Mouse (Mus musculus) thymus, postnatal 4 days (tissue): ENCODE measurements around the gene Pidd1.

Source experiments
- DNase-seq: peaks from one replicate; pipeline ENCODE4 v3.0.0; 2021

Gene Pidd1

DNA sequence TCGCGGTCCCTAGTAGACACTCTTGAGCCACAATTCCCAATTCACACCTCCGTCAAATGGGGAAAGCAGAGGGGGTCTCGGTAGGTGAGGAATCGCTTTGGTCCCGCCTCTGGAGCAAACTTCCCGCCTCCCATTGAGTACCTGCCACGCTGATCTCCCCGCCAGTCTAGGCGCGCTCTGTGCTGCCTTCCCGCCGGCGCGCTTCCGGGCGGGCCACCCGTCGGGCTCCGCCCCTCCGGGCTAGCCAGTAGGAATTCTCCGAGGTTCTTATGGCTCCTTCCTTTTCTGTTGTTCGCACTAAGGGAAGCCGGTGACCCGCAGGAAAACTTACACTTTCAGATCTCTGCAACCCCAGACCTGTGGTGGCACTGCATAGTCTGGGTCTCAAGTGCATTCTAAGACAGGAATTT, at the start of gene Pidd1:
Gene Pidd1, minus strand, starts transcription at position 198 of the 410 bp plus-strand sequence.
- peak; percentile 74 for DNase-seq

DNA sequence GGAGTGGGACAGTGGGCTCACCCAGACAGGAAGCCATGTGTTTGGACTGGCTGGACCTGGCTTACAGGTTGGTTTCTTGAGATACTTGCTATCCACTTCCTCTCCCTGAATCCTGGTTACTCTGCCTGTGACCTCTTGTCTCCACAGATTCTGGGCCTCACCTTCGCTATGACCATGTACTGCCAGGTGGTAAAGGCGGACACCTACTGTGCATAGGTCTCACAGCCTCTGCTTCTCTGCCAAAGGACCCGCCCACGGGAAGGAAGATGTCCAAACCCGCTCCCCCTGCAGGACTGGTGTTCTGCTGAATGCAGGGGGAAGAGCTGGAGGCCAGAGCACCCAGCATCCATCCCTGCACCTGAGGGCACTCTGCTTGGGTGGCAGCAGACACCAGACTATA, 48.9 kb upstream of the Pidd1 start:
- no peak for DNase-seq

DNA sequence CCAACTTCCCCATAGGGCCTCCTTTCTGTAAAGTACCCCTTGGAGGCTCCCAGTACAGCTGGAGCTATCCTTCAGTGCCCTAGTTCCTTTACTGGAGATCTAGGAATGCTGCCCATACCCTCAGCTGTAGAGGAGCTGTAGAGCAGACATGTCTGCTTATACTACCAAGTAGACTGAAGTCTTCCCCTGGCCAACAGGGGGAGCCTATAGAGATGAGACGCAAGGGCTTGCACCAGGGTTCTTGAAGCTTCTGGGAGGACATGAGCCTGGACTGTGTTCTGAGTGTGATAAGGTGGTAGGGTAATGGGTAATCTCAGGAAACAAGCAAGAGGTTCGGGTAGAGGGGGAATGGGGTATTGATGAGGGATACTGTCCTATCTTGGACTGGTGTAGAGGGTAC, 47.3 kb upstream of the Pidd1 start:
- peak; percentile 57 for DNase-seq

DNA sequence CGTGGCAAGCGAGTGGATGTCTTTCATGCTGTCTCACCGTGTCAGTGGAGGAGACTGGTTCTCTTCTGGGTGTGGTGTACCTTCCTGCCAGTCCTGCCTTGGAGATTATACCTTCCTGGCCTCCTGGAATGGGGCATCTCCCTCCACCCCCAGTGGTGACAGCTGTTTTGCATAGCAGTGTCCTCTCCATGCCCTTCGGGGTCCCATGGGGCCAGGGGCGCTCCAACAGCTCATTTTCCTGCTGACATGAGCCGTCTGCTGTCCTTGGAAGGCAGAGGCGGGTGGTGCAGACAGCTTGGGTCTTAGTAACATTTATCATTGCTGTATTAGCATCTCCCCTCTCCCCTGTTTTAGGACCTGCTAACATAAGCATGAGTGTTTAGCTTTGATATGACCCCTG, 43.3 kb upstream of the Pidd1 start:
- DNase-seq, result no peak

DNA sequence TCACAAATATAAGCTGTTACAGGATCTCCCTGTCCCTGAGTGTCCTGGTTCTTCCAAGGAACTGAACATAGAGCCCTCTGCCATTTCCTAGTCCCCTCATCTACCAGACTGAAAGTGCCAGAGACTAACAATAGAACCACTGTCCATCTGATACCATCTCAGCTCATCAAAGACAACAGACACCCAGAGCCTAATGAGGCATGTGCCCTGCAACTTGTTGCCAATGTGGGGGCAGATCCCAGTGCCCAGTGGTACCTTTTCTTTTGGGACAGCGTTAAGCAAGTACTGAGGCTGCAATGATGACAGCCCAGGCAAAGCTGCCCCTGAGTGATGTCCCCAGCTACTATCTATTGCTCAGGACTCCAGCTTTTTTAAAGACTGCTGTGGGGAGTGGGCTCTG, 42.4 kb upstream of the Pidd1 start:
- no peak for DNase-seq

DNA sequence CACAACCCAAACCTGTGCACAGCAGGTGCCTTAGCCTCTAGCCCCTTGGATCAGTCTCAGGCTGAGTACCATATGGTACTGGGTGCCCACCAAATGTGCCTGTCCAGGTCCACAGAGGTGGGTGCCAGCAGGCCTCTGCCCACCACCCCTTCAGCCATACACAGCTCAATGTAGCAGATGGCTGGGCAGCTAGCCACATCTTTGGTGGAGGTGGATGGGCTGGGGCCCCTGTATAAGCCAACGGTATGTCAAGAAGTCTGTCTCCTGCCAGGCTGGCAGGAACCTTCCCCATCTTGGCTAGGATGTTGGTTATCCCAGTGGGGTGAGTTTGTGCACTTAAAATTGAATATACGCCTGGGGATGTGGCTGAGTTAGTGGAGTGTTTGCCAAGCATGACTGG, 41.8 kb upstream of the Pidd1 start:
- no peak for DNase-seq

DNA sequence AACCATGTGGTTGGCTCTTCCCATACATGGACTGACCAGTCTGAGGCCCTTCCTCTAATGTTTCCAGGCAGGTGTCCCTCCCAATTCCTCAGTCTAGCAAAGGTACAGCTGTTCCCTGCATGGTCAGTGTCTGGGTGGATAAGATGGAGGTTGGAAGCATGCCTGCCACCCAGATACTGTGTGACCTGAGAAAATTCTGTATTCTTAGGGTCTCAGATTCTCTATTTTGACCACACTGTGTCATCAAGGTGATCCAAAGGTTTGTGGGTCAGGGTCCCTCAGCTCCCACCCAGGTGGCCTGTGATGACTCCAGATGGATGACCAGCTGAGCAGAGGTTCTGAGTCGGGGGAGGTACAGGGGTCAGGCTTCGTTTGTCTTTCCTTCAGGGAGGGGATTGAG, 41.4 kb upstream of the Pidd1 start:
- DNase-seq, result no peak

DNA sequence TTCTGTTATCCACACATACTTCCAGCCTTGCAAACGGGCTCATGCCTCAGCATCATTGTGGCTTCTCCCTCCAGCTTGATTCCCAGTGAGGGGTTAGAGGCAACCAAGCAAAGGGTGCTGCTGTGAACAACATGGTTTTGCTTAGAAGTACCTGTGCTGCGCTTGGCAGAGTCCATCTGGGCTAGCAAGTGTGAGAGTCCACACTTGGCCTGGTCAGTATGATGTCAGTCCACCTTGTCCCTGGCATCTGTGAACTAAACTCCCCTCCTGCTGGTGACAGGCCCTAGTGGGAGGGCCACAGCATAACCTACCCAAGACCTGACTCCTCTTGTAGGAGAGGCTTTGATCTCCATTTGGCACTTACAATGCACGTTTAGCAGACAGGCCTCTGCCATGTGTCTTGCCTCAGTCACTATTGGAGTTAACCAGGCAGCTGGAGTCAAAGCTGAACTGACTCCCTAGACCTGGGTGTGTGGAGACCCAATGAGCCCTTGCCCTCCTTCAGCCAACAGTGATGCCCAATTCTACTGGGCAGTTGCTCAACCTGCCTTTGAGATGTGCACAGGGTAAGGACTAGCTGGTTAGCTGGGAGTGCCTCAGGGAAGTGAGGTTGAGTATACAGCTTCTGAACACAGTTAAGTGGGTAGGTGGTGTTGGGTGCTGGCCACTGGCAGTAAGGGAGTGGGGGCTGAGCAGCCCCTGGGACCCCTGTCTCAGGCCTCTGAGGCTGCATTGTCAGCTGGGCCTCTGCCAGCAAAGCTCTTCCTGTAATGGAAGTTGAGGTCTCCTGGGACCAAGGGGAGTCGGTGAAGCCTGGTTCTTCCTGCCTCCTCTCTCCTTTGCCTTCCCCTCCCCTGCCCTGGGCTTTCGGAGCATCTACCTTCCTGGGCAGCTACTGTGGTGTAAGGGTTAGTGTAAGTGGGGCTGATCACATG, 40.6 kb upstream of the Pidd1 start:
- no peak for DNase-seq

DNA sequence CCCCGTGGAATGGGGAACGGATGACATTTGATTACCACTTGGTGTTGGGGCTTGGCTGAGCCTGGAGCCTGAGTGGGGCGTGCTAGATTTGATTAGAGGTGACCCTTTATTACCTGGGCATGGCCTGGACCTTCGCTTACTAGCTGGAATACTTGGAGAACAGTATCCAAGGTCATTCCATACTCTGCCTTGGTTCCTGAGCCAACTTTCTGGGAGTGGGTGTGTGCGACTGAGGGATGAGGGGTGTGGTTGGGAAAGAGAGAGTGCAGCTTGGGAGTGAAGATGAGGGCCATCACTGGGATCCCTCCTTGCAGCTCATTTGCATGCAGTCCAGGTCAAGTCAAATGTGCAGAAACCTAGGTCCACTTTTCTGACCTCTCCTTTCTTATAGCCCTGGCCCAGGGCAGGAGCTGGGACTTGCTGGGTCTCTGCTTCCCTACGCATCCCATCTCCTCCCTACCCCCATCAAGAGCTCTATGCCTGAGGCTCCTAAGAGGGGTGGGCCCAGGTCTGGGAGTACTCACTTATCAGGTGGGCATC, 39.4 kb upstream of the Pidd1 start:
- no peak for DNase-seq

DNA sequence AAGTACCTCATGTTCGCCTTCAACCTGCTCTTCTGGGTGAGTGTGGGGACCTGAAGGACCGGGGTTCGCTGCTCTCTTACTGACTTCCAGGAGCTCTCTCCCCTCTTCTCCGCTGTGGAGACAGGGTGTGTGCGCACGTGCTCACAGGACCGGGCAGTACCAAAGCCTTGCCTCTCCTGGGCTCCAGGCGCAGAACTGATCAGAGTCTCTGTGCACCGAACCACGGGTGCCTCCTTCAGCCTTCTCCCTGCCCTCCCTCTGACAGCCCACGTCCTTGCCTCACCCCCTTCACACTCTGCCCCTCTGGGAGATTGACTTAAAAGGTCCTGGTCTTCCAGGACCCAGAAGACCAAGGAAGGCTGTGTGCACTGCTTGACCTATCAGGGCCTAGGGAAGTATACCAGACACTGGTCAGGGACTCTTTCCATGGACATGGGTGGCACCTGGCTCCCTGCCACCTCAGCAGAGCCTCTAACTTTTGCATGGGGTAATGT, 38.8 kb upstream of the Pidd1 start:
- no peak for DNase-seq

DNA sequence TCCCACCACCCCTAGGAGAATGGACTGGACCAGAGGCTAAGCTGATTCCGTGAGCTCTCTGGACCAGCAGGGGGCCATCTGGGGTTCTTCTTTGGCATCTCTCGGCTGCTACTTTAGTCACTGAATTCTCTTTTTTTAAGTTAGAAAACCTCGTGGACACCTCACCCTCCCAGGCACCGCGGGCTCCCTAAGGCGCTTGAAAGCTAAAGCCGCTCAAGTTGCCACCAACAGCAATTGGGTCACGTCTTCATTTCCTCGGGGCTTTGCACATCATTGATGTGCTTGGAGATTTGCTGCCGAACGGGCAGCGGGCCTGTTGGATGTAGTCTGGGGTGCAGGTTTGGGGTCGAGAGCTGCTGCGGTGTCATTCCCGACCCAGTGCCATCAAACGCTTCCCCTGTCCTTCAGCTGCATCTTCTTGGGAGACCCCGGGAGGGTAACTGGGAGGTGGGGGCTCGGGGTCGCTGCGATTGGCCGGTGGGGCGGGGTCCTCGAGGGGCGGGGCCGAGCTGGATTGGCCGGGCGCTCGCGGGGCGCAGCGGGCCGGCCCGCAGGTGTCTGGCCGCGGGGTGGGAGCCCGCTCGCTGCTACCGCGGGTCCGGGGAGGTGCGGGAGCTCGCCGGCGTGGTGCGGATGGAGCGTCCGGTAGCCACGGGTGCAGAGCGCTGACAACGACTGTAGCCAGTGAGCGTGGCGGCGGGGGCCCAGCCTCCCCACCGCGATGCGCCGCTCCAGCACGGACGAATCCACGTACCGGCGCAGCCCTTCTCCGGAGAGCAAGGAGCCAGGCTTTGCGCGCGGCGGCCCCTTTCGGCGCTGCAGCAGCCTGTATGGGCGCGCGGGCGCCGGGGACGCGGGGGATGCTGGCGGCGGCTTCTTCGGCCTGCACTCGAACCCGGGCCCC, 37.9 kb upstream of the Pidd1 start:
- peak; percentile 67 for DNase-seq

DNA sequence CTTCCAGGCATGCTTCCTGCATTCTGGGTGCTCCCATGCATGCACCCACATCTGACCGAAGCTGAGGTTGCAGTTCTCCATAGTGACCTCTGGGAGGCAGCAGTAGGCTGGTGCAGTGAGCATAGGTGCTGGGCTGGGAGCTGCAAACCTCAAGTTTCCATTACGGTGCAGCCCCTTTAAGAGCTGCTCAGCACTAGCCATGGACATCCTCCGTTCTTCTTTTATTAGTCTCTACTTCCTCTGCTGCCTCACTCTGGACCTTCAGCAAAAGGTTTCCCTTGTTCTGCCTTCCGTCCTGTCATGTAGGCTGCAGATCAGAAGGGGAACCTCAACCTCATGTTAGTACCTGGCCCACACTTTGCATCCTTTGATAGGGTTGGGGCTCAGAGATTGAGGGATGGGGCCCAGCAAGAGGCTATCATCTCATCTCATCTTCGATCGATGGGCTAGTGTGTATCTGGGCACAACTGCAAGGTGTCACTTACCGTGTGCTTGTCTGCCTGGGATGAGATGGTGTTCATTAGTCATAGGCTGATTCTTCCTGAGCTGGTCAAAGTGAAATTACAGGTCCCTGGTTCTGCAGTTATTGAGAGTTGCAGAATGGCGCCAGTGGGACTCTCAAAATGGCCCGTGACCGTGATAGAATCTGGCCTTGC, 37.1 kb upstream of the Pidd1 start:
- DNase-seq, result peak; percentile 73

DNA sequence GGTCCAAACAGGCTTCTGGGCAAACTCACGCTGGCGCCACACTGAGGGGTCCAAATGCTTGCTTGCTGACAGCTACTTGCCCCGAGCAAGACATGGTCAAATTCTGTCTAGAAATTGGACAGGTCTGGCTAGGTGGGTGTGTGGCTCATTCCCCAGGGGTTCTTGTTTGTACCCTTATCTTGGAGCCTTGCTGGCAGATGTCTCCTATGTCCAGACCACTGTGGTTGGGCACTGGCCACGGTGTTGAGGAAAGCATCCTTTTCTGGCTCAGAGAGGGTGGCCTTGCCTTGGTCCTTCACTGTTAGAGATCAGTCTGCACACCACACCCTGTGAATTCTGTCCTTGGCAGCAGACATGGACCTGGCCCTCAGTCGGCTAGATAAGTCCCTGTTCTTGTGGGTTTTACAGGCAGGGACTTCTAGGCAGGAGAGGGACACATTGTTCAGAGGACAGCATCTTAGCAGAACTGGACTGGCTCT, 34.5 kb upstream of the Pidd1 start:
- no peak for DNase-seq

DNA sequence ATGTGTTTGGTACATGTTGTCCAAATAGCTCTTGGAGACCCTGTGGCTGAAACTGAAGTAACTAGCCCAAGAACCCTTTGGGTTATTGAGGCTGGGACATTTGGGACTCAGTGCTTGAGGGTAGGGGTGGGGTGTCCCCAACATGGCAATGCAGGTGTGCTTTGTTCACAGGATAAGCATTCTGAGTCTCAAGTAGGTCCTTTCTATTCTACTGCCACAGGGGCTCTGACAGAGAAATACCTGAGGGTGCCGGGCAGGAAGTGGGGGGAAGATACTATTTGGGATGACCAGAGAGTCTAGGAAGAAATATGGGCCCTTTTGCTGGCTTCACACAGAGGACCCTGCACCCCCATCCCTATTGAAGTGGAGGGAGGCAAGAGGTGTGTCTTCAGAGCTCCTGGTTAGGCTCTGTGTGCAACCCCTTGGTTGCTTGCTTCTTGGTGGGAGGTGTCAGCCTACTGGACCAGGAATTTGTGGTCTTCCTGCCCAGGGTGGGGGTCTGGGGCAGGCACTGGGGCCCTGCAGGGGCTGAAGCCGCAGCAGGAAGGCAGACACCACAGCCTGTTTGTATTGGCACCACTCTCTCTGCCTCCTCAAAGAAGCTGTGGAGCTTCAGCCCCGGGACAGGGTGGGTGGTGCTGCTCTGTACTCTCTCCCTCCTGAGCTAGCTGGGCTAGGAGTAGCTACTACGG, 33.9 kb upstream of the Pidd1 start:
- peak; percentile 32 for DNase-seq

DNA sequence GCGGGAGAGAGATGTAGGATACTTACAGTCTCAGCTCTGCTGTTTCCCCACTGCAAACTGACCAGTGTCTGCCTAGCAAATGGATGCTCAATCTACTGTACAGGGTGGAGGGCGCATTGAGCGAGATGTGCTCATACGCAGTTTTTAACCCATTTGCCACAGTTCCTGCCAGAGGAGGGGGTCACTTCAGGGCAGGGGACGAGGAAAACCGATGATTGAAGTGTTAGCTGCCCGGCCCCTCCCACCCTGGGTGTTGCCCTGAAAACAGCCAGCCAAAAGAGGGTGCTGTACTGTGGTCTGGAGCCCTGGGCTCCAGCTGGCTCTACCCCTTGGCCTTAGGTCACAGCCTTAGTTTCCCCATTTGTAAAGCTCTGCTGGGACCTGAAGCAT, 33.2 kb upstream of the Pidd1 start:
- DNase-seq, result no peak

DNA sequence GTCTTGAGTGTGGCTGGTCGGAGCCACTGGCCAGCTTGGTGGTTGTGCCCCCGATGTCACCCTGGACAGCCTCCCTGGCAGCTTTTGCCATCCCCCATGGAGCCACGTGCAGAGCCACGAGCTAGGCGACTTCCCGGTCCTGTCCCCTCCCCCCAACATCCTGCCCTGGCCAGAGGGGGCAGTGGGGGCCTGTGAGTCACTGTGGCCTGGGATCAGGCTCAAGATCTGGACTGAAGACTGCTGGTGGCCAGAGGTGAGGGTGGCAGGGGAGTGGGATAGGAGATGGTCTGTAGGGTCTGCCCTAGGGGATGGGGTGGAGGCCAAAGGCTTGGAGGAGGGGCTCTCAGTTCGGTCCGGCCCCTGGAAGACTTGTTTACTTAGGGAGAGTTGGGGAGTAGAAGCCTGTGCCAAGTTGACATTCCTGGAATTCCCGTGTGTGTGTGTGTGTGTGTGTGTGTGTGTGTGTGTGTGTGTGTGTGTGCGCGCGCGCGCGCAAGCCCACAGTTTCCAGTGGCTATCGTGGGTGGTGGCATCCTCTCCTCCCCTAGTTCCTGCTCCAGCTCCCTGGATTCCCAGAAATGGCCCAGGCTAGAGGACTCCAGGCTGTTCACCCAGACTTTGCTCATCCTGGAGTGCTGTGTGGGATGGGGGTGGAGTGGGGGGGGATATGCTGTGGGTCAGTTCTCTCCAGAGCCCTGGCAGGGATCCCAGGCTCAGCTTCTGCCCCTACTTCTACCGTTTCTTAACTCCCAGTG, 32.6 kb upstream of the Pidd1 start:
- DNase-seq, result peak; percentile 46

DNA sequence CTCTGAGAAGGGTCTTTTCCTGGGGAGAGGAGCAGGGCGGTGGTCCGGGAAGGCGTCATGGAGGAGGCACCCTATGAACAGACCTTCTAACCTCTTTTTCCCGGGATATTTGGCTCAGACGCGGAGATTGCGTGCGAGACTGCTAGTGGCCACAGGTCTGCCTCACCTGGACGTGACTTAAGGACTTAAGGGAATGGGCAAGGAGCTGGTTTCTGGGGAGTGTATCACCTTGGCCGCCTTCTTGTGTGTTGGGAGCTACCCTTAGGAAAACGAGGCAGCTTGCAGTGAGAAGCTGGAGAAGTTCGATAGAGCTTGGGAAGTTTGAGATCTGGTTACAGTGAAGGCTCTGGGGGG, 32.0 kb upstream of the Pidd1 start:
- no peak for DNase-seq

DNA sequence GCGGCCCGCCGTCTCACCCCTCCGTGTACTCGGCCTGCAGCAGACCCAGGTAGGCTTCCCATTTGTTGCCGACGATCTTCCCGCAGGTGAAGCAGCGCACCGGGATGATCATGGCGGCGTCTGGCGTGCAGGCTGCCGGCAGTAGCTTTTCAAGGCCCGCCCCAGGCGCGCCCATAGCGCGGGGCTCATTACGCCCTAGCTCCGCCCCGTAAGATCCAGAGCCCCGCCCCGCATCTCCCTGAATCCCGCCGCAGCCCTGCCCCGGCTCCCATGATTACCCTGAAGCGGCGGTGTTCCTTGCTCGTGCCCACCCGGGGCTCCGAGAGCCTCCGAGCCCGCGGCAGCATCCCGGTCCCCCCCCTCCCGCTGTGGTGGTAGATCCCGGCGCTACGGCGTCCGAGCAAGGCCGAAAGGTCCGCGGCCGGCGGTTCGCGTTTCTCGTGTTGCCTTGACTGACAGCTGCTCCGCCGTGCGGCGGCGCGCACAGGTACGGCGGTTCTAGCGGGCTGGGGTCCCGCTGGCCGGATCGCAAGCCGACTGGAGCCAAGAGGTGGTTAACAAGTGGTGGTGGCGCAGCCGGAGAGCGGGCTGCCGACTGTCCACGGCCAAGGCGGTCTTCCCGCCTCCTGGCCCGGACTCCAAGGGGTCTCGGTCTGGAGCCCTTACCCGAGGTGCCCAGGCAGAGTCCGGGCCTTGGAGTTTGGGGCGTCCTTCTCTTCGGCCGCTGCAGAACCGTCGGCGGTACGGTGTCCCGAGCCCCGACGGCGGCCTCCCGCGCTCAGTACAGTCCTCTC, 31.4 kb upstream of the Pidd1 start, which contains the start of the genes Polr2l and Tspan4:
Gene Polr2l, minus strand, starts transcription at position 122 of the 794 bp plus-strand sequence.
Gene Tspan4, plus strand, starts transcription at position 230 of the 794 bp plus-strand sequence.
- DNase-seq, result peak; percentile 91

DNA sequence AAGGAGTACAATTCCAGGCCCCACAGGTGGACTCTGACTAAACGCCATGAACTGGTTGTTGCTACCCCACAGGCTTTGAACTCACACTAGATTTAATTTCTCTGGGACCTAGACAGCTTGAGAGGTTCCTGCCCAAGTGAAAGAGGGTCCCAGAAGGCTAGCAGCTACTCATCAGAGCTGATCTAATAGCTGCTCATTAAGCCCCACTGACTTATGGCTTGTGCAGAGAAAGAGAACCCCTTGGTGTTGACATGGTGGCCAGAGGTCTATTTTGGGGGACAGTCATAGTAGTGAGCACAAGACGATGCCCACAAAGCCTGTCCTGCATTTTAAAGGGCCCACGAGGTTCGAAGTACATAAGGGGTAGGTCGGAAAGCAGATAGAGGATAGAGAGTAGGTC, 30.3 kb upstream of the Pidd1 start:
- DNase-seq, result no peak

DNA sequence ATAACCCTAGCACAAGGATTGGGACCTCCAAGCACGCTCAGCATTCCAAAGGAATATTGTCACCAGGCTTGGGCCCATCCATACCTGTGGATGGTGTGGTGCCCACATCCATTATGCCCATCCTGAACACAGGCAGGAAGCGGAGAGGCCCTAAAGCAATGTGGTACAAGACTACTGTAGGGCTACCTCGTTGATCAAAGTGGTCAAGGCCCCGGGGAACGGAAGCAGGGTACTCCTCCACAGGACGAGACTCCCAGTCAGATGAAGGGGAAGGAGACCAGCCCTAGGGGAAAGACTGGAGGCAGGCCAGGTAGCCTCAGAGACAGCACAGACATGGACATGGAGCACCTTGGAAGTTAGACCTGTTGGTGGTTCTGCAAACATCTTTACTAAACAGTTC, 28.9 kb upstream of the Pidd1 start:
- DNase-seq, result no peak
